In the genomic region with DNA sequence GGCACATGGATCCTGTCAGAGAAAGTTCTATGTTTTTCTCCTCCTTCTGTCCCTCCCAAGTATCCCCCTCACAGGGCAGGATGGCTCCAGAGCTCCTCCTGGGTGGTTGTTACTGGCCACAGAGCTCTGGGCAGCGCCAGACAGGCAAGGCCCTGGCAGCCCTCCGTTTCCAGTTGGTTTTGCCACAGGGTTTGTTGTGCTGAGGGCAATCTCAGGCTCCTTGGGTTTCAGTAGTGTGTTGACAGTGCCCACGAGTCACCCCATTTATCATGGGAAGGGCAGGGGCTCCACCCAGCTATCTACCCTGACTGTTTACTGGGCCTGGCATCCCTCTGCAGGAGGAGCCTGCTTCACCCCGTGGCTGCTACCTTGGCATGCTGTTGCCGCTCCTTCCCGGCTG, we compare ENCODE assay signal across 23 mouse cellular contexts.
"Had no signal": no experiment of that assay in that cellular context is flagged by ENCODE, and none has a peak within 500 bp of the region (broad histone marks: within the 10 kb centered on the region; RNA-seq: fewer than 3 reads in every experiment).

No protein-coding gene starts in this region.

- ATAC-seq: hindbrain, postnatal 0 days; intestine, embryonic 16.5 days had no signal

- H3K27me3 ChIP-seq: heart, embryonic 15.5 days; hindbrain, embryonic 13.5 days; hindbrain, embryonic 15.5 days; liver, embryonic 13.5 days; liver, embryonic 15.5 days had no signal

- H3K4me2 ChIP-seq: heart, embryonic 11.5 days; heart, embryonic 13.5 days; heart, embryonic 15.5 days; hindbrain, embryonic 13.5 days; hindbrain, embryonic 15.5 days; limb, embryonic 12.5 days; liver, embryonic 11.5 days; liver, embryonic 13.5 days; liver, embryonic 15.5 days had no signal

- H3K4me3 ChIP-seq: heart, adult 2 months; heart, embryonic 13.5 days; heart, embryonic 15.5 days; hindbrain, embryonic 13.5 days; hindbrain, embryonic 15.5 days; limb, embryonic 12.5 days; liver, embryonic 13.5 days; liver, embryonic 15.5 days had no signal

- DNase-seq: gastrocnemius, postnatal 14 days; gastrocnemius, postnatal 36 days; heart, adult 11 months; heart, adult 2 months; heart, postnatal 14 days; heart, postnatal 36 days; kidney, adult 18-20 months; kidney, adult 8-10 months; kidney, postnatal 14 days; kidney, postnatal 36 days; left cerebral cortex, postnatal 4 days; liver; liver, embryonic 13.5 days had no signal

- H3K9me3 ChIP-seq: heart, embryonic 13.5 days; heart, embryonic 15.5 days; hindbrain, embryonic 13.5 days; hindbrain, embryonic 15.5 days; limb, embryonic 12.5 days; liver, embryonic 13.5 days; liver, embryonic 15.5 days had no signal

- H3K36me3 ChIP-seq: heart, embryonic 13.5 days; heart, embryonic 15.5 days; hindbrain, embryonic 13.5 days; hindbrain, embryonic 15.5 days; limb, embryonic 12.5 days; liver, embryonic 13.5 days; liver, embryonic 15.5 days had no signal

- H3K9ac ChIP-seq: heart, embryonic 13.5 days; heart, embryonic 15.5 days; hindbrain, embryonic 13.5 days; hindbrain, embryonic 15.5 days; limb, embryonic 12.5 days; liver, embryonic 13.5 days; liver, embryonic 15.5 days had no signal

- H3K27ac ChIP-seq: heart, adult 2 months; heart, embryonic 13.5 days; heart, embryonic 15.5 days; hindbrain, embryonic 13.5 days; hindbrain, embryonic 15.5 days; hindbrain, postnatal 0 days; limb, embryonic 12.5 days; liver, embryonic 13.5 days; liver, embryonic 15.5 days had no signal

- H3K4me1 ChIP-seq: heart, embryonic 13.5 days; heart, embryonic 15.5 days; hindbrain, embryonic 15.5 days; liver, embryonic 13.5 days; liver, embryonic 15.5 days had no signal
